Mouse (Mus musculus): Measurements from ENCODE around the gene Armc5.

Armc5 gene

DNA sequence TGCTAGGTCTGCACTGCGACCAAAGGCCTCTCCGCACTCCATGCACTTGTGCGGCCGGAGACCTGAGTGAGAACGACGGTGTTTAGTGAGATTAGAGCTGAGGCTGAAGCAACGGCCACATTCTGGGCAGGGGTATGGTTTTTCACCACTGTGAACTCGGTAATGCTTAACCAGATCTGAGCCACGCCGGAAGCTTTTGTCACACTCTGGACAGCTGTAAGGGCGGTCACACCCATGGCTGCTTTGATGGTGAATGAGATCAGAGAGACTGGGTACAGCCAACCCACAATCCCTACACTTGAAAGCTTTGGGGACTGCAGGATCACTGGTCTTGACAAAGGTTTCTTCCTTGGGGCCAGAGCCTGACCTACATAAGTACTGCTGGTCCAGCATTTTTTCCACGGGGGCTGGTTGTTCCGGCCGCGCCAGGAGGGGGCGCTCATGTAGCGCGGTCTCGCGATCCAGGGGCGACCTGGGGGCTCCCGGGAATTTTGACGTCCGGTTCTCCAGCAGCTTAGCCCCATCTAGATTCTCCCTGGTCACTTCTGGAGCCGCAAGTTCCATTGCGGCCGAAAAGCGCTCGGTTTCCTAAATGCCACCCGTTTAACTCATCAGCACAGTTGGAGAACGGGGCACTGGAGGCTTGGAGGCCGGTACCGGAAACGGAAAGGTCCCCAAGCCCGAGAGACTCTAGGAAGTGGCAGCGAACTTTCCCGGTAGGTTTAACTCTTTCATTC is at the start of gene Armc5:
Gene Armc5, plus strand, starts transcription at position 487 of the 737 bp plus-strand sequence.
- DNase-seq (ENCODE audit: low spot score) = peak; percentile 73

DNA sequence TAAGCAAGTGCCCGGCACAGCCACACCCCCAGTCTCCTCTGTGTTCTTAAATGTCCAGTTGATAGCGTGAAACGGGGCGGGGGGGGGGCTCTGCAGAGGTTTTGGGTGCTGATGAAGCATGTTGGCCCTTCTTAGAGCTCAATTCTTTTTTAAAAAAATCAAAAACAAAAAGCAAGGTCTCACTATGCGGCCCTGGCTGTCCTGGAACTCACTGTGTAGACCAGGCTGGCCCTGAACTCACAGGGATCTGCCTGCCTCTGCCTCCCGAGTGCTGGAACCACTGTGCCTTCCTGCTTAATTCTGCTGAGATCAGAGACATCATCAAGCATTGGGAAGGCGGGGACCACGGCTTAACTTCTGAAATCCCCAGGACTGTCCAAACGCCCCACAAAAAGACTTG is 35.5 kb upstream of the Armc5 start:
- DNase-seq (ENCODE audit: low spot score) = no peak

DNA sequence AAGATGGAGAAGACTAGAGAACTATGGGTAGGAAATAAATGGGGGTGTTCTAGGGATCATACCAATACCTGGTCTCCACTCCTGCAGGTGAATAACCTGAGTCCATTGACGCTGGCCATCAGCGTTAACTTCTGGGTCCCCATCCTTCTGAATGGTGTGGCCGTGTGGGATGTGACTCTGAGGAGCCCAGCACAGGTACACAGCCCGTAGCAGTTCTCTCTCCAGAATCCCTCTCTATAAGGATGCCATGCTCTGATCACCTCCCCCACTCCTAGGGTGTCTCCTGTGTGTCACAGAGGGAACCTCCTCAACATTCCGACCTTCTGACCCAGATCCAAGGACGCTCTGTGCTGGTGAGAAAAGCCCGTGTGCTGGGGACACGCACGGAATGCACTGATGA is 34.1 kb upstream of the Armc5 start:
- no peak for DNase-seq (ENCODE audit: low spot score)

DNA sequence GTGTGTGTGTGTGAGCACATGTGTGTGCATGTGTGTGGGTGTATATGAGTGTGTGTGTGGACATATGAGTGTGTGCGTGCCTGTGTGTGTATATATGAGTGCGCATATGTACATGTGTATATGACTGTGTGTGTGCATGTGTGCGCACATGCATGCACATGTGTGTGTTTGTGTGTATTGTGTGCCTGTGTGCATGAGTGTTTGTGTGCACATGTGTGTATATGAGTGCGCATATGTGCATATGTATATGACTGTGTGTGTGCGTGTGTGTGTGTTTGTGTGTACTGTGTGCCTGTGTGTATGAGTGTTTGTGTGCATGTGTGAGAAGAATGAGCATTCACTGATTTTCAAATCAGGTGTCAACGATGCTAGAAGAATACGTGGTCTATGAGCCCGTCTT is 33.0 kb upstream of the Armc5 start:
- no peak for DNase-seq (ENCODE audit: low spot score)

DNA sequence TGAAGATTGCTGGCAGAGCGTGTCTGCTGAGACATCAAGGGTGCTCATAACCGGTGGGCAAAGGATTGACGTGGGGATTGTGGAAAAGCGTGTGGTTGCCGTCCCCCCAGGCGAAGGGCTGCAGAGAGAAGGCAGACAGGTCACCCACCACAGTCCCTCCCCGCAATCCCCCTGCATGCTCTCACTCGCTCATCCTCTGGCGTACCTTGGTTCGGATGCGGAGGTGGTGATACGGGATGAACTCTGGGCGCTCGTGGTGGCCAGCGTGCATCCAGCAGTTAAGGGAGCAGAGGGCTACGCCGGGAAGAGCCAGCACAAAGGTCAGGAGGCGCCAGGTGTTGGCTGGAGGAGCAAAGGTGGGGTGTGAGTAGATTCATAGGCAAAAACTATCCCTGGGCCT is 31.4 kb upstream of the Armc5 start:
- no peak for DNase-seq (ENCODE audit: low spot score)

DNA sequence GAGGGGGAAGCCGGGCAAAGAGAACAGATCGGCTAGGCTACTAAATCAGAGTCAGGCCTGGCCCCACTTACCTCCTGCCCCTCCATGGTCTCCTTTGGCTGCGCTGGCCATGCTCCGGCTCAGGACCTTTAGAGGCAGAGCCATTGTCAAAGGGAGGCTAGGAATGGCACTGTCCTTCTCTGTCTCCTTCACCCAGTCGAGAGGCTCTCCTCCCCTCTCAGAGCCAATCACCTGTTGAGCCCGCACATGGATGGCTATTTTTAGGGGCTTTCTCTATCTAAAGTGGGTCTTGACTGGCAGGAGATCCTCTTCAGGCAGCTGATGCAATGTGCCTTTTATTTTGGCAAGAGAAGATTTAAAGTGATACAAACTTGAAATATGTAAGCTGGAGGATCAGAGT is 31.0 kb upstream of the Armc5 start, which contains the start of gene Cox6a2:
Gene Cox6a2, minus strand, starts transcription at position 236 of the 400 bp plus-strand sequence.
- DNase-seq (ENCODE audit: low spot score) = no peak

DNA sequence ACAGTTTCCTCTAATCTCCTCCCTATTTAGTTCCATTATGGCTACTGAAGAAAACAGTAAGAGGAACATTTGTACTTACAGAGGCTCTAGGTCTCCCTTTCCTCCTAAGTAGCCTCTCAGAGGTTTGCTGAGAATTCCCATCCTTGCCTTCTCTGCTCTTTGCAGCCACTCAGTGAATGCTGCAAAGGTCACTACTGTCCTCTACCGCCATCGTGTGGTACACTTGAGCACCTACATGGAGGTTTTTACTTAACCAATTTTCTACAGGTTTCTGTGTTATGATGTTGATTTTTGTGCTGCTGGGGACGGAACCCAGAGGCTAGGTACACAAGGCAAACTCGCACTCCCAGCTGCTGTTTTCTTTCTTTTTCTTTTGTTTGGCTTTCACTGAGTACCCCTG is 29.0 kb upstream of the Armc5 start:
- peak; percentile 51 for DNase-seq (ENCODE audit: low spot score)

DNA sequence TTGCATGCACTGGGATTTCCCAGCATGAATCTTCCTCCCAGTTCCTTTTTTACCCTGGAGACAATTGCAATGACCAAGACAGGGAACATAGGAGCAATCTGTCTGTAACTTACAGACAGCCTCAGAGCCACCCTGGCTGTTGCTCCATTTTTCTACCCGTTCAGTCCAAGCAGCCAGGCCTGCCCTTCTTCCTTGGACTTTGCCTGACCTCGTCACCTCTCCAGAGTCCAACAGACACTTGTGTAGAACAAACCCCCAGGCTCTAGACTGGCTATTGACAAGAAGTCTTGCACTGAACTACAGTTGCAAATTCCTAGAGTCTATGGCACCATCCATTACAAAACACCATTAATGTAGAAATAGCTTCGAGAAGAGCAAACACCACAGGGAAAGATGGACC is 27.3 kb upstream of the Armc5 start:
- DNase-seq (ENCODE audit: low spot score) = no peak

DNA sequence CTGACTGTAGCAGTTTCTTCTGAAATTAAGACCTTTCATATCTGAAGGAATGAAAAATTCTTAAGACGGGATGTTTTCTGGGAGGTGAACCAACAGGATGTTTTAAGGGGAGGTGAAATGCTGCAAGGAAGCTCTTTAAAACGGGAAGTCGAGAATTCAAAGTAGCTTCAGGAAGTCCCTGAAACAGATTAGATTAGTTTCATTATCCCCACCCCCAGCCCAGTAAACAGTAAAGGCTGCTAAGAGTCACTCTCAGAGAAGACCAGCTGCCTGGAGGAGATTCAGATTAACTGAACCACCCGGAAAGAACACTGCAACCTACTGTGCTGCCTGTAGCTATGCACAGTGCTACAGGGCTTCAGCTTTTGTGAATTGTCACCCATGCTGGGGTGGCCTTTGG is 17.2 kb upstream of the Armc5 start:
- no peak for DNase-seq (ENCODE audit: low spot score)

DNA sequence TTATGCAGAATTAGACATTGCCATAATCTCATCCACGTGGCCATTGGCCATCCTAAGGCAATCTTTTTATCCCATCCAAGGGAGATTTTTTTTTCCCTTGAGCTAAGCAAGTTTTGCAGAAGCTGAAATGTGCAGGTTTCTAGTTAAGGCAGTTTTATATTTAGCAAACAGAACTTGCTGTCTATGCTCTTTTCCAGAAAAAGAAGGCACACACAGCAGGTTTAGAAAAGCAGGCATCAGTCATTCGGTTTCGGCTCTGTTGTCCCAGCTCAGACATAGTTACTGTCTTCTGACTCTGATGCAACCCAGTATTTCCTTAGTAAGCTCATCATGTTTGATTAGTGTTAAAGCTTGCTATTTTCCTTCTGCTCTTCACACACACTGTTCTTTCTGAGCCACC is 16.2 kb upstream of the Armc5 start:
- DNase-seq (ENCODE audit: low spot score) = no peak

DNA sequence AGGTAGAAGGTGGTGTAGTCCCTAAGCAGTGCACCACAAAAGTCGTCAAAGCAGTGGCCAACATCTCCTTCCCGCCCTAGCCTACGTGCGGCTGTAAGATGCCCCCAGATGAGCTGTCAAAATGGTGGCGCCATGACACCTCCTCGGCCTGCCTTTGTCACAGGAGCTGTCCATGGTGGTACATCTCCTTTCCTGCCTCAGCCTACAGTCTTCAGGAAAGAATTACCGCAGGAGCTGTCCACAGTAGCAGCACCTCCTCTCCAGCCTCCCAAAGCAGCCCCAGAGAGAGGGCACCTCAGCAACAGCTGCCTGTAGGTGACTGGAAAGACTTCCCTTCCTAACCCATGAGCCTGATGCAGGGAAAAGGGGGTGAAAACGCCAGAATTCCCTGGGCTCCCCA is 5.4 kb upstream of the Armc5 start:
- DNase-seq (ENCODE audit: low spot score) = no peak

DNA sequence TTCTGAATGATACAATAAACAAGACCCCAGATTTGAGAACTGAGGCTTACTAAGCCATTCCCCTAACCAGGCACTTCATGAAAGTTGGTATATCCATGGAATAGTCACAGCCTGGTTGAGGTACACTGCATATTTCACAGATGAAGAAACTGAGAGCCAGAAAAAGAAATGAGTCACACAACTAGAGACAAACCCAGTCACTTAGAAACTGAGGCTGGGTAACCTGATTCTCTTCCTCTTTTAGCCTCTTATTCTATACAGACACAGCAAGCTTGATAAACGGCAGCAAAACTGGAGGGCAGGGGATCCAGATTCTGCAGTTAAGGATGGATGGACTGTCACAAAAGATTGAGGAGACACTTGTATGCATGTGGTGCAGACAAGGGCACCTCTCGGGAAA is 2.3 kb upstream of the Armc5 start:
- DNase-seq (ENCODE audit: low spot score) = no peak

DNA sequence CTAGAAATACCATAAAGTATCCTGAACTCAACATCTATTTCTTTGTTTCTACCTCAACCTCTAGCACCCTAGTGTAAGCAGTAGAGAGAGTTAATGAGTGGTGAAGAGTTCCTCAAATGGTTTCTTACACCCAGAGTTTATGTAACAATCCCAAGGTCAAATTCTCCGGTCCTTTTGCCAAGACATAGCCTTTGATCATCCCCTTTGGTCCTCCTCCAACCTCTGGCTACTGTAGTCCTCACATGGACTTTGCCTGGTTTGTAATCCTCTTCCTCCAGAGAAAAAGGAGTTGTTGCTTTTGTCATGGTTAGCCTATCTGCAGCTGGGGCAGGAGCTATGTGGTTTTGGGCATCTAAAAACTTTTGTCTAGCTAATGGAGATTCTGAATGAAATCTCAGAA is 1.7 kb upstream of the Armc5 start:
- no peak for DNase-seq (ENCODE audit: low spot score)

DNA sequence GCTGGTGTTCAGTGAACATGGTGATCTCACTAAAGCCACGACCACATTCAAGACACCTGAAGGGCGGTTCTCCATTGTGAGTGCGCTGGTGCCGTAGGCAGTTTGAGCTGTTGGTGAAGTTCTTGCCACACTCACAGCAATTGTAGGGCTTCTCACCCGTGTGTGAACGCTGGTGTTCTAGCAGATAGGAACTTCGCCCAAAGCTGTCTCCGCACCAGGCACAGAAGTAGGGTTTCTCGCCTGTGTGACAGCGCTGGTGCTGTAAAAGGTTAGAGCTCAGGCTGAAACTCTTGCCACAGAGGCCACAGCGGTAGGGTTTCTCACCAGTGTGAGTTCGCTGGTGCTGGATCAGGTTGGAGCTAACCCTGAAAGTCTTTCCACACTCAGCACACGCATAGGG is 716 bp upstream of the Armc5 start:
- DNase-seq (ENCODE audit: low spot score) = no peak

DNA sequence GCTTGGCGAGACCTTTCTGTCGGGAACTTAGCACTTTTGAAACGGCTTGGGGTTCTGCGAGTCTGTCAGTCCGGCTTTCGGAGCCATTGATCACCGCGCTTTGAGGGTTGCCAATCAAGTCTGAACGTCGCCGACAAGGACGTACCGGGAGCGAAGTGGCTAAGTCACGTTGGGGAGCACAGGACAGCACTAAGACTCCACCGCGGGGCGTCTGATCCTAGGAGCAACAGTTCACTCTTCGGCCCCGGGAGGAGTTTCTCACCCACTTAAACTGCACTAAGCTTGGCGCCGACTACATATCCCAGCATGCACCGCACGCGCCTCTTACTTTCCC is 418 bp downstream of the Armc5 start:
- DNase-seq (ENCODE audit: low spot score) = no peak

DNA sequence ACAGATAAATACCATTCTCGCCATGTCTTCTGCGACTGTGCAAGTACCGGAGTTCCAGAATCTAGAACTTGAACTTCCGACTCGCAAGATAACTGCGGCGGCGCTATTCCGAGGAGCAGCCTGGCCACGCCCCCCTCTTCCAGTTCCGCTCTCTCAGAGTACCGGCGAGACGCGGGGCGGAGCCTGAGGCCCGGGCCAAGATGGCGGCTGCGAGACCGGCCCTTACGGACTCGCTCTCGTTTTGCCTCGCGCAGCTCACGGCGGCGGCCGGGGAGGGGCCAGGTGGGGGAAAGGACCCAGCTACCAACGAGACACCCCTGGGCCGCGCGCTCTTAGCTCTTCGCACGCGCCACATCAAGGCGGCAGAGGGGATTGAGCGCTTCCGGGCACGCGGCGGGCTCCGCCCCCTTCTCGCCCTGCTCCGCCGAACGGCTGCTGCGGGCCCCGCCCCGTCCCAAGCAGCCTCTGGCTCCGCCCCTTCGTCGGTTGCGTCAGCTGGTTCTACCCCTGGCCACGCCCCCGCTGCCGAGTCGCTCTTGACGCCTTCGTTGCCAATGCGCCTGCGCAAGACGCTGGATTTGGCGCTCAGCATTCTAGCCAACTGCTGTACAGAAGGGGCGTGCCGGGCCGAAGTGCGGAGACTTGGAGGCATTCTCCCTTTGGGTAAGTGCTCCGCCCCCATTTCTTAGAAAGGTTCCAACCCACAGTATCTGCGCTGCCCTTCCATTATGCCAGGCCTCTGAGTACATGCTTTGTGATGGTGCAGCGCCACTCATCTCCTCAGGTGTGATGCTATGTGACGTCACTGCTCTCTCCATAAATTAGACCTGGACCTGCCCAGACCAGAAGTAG is 1.0 kb downstream of the Armc5 start, which contains the start of gene 9130023H24Rik:
Gene 9130023H24Rik, minus strand, starts transcription at position 105 of the 852 bp plus-strand sequence.
- DNase-seq (ENCODE audit: low spot score) = peak; percentile 100

DNA sequence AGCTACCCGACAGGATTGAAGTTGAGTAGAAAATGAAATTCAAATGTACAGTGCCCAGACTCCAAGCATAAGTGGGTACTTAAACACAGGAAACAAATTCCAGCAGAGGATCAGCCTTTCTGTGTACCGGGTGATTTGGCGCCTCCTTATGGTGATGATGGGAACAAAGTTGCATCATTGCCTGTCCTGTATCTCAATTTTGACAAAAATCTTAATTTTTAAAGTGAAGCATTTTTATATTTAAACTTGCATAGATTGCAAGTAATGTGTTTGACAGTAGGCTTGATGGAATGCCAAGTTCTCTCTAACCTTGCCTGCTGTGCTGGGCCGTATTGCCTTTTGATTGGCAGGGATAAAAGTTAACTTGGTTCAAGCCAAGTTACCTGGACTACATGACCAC is 1.8 kb downstream of the Armc5 start:
- peak; percentile 71 for DNase-seq (ENCODE audit: low spot score)

DNA sequence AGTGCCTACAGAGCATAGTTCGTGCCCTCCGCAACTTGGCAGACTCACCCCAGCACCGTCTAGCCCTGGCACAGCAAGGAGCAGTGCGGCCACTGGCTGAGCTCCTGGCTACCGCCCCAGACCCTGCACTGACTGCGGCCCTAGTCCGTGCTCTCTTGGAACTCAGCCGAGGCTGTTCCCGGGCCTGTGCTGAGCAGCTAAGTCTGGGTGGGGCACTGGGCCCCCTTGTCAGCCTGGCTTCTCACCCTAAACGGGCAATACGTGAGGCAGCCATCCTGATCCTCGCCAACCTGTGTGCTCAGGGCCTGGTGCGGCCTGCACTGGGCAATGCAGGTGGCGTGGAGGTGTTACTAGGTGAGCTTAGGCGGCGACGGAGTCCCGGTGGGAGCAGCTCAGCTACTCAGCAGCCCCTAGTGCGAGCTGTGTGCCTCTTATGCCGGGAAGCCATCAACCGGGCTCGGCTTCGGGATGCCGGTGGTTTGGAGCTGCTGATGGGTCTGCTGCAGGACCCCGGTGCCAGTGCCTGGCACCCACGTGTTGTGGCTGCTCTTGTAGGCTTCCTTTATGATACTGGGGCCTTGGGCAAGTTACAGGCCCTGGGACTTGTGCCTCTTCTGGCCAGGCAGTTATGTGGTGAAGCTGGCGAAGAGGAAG is 3.1 kb downstream of the Armc5 start:
- DNase-seq (ENCODE audit: low spot score) = no peak

DNA sequence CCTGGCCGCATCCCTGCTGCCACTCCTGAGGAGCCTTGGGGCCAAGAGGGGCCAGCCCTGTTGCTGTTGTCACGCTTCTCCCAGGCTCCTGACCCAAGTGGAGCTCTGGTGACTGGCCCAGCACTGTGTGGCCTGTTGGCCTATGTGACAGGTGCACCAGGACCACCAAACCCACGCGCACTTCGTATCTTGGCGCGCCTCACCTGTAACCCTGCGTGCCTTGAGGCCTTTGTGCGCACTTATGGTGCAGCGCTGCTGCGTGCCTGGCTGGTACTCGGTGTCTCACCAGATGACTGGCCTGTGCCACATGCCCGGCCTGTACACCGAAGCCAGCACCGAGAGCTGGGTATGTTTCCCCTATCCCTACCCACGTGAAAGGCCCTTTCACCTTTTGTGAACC is 5.2 kb downstream of the Armc5 start:
- DNase-seq (ENCODE audit: low spot score) = no peak

DNA sequence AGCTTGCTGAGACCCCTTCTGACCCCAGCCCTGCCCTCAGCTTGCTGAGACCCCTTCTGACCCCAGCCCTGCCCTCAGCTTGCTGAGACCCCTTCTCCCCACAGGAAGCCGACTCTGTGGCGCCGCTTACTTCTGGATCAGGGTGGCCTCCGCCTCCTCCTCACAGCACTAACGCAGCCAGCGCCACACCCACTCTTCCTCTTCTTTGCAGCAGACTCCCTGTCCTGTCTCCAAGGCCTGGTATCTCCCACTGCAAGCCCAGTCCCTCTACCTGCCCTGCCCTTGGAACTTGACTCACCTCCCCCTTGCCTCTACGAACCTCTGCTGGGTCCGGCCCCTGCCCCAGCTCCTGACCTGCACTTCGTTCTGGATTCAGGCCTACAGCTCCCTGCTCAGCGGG is 6.8 kb downstream of the Armc5 start:
- DNase-seq (ENCODE audit: low spot score) = no peak

DNA sequence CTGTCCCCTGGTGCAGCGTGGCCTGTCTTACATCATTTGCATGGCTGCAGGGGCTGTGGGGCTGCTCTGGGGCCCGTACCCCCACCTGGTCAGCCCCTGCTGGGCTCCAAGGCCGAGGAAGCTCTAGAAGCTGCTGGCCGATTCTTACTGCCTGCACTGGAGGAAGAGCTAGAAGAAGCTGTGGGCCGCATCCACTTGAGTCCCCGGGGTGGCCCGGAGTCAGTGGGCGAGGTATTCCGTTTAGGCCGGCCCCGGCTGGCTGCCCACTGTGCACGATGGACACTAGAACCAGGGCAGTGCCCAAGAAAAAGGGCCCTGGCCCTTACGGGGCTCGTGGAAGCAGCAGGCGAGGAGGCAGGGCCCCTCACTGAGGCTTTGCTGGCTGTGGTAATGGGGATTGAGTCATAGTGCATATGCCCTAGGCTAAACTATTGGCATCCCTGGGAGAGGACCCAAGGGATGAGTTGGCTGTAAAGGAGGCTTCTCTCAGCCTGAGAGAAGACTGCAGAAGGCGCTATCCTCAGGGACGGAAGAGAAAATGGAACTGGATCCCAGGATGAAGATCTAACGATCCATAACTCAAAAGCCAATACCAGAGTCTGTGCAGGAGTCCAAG is 7.4 kb downstream of the Armc5 start:
- no peak for DNase-seq (ENCODE audit: low spot score)

DNA sequence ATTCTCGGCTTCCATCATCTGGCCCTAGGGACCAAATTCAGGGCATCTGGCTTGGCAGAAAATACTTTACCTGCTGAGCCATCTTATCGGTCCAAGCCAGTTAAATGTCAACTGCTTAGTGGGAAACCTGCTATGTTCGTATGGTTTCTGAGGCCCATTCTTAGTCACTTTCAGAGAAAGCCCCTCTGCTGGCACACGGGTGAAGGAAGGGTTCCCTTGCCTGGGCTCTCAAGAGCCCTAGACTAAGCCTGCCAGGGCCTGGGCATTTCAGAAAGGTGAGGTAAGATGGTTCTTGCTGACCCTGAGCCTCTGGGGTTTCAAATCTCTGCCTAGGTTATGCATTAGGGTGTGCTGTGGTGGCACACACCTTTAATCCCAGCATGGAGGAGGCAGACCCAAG is 8.4 kb downstream of the Armc5 start:
- DNase-seq (ENCODE audit: low spot score) = no peak
